Mouse (Mus musculus): ENCODE measurements at regions not wholly inside any gene's neighbourhood (a gene's known extent, or its start where the extent isn't known, plus 50 kb on each side); places are given as distances from the start of the nearest gene placed in this dataset.

DNA sequence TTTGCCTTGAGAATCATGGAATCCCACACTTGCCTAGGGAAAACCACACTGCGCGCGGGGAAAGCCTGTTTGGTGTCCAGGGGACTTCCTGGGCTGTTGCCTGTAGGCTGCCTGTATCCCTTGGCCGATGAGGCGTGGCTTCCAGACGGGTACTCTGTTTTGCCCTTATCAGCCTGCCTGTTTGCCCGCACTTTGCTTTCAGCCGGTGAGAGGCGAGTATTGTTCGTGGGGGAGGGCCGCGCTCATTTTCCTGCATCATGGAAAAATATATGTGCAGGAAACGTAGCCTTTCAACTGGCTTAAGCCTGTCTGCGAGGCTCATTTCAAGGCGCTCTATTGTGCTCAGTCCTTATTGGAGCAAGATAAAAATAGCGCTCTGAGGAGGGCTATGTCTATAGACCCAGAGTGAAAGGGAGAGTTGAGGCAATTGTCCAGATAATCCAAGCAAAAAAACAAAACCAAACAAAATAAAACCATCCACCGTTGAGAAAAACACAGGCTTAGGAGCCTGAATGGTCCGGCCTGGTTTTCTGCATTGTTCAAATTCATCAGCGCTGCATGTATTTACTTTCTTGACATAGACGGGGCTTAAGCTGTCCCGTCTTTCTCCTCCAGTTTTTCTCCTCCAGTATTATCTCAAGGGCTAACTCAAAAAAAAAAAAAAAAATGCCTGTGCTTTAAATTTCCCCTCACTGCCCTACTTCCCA, 67.9 kb downstream of the Klf5 start:
- DNase-seq (ENCODE audit: low read depth, low spot score), result no peak

DNA sequence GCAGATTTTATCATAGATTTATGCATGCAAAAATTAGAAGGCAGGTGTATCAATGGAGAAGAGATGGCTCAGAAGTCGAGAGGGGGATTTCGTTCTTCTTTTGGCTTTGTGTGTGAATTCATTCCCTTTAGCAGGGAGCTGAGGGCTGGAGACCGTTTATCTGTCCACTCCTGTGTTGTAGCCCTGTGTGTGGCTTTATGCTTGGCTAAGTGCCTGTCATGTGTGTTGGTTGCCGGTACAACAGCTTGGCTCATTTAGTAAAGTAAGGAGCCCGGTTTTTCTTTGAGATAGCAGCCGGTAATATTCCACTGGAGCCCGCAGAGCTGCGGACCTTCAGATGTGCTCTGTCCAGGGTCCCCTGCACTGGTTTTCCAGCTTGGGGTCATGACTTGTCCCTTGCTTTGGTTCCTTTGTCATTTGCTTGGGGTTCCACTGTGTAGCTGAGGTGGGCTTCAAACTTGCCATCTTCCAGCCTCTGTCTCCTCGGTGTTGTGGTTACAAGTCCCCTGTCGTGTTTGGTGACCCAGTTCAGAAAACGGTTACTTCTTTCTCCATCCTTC, 68.6 kb downstream of the Klf5 start:
- DNase-seq (ENCODE audit: low read depth, low spot score), result no peak

GRCm38 (mm10) chr14:99369366-99369765, 70.9 kb downstream of the Klf5 start:
- no peak for DNase-seq (ENCODE audit: low read depth, low spot score)

DNA sequence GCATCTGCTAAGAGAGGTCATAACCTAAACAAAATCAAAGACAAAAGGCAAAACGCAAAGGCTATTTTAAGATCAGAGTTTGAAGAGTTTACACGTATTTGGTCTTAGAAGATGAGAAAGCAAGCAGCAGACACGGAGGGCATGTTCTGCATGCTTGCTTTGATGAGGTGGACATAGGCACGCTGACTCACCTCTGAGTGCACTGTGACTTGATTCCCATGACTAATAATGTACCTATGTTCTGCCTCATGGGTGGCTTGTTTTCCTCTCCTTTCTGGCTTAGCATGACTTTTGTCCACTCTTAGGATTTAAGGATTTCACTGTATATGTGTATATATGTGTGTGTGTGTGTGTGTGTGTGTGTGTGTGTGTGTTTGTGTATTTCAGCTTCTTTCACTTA, 75.2 kb downstream of the Klf5 start:
- no peak for DNase-seq (ENCODE audit: low read depth, low spot score)

- no peak for DNase-seq (ENCODE audit: low read depth, low spot score)
Observed at GRCm38 (mm10) chr14:99375040-99375610, 76.6 kb downstream of the Klf5 start.

- no peak for DNase-seq (ENCODE audit: low read depth, low spot score)
Observed at GRCm38 (mm10) chr14:99376652-99377502, 78.4 kb downstream of the Klf5 start.

- DNase-seq (ENCODE audit: low read depth, low spot score), result no peak
Observed at GRCm38 (mm10) chr14:99381262-99382017, 82.9 kb downstream of the Klf5 start.

DNA sequence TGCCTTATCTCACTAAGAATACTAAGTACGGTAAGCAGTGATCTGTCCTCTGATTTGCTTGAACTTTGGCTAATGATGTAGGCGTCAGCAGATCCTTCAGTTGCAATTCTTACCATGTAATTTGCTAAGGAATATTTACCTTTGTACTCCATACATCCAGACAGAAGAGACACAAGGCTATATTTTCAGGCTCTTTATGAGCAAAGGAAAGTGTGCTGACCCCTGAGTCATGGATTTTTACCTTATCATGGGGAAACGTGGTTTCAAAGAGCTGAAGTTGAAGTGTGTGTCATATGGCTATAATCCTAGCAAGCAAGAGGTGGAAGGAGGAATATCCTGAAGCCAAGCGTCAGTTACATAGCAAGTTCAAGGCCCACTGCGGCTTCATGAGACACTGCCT, 83.6 kb downstream of the Klf5 start:
- DNase-seq (ENCODE audit: low read depth, low spot score), result no peak

DNA sequence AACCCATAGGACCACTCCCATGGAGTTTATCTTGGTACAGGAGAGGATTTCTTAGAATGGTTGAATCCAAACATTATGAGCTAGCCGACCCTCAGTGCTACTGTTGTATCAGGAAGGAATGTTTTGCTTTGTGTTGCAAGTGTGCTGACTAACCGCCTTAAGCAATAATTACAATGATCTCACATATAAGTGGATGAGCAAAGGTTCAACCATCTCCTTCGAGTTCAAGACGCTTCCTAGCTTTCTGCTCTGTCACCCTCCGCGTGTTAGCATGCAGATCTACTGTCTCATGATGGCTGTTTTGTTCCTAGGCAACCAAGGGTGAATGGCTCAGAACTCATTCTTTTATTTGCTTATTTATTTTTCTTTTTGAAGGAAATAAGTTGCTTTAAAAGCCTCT, 84.7 kb downstream of the Klf5 start:
- DNase-seq (ENCODE audit: low read depth, low spot score), result no peak

GRCm38 (mm10) chr14:99387581-99387980, 89.1 kb downstream of the Klf5 start:
- DNase-seq (ENCODE audit: low read depth, low spot score), result no peak

DNA sequence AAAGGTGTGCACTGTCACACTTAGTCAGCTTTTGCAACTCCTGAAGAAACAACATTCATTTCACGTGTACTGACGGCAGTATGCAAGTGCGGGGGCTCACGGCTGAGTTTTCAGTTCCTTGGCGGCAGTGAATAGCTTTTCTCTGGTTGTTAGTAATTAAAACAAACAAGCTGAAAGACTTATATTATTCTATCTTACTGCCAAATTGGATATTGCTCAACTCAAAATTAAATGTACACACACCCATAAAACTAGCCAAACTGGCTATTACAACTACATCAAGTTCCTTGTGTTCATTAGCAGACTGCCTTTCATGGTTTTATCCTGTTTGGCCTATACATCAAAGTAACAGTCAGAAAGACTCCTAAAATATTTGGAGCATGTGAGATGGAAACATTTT, 90.8 kb downstream of the Klf5 start:
- DNase-seq (ENCODE audit: low read depth, low spot score), result no peak

DNA sequence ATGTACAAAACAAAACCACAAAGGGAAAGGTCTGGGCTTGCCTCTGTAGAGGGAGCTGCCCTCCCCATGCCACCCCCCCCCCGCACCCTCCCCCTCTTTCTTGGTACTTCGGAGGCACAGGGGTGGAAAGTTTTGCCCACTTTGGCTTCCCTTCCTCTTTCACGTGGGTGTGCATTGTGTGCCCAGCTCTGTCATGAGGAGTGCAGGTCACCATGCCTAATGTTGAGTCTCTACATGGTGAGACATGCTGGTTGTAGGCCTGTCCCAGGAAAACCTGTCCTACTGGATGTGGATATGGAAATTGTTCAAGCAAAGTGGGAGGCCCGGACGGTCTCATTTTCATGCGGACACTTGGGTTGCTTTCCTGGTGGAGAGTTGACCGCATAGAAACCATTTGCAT, 93.2 kb downstream of the Klf5 start:
- DNase-seq (ENCODE audit: low read depth, low spot score), result no peak

GRCm38 (mm10) chr14:99392813-99393212, 94.3 kb downstream of the Klf5 start:
- no peak for DNase-seq (ENCODE audit: low read depth, low spot score)

- no peak for DNase-seq (ENCODE audit: low read depth, low spot score)
Observed at GRCm38 (mm10) chr14:99393611-99394010, 95.1 kb downstream of the Klf5 start.

- DNase-seq (ENCODE audit: low read depth, low spot score), result no peak
Observed at GRCm38 (mm10) chr14:99403155-99403726, 104.8 kb downstream of the Klf5 start.

- DNase-seq (ENCODE audit: low read depth, low spot score), result no peak
Observed at GRCm38 (mm10) chr14:99405228-99405627, 106.7 kb downstream of the Klf5 start.

- no peak for DNase-seq (ENCODE audit: low read depth, low spot score)
Observed at GRCm38 (mm10) chr14:99411835-99412234, 113.3 kb downstream of the Klf5 start.

GRCm38 (mm10) chr14:99416169-99416568, 117.7 kb downstream of the Klf5 start:
- DNase-seq (ENCODE audit: low read depth, low spot score), result no peak

DNA sequence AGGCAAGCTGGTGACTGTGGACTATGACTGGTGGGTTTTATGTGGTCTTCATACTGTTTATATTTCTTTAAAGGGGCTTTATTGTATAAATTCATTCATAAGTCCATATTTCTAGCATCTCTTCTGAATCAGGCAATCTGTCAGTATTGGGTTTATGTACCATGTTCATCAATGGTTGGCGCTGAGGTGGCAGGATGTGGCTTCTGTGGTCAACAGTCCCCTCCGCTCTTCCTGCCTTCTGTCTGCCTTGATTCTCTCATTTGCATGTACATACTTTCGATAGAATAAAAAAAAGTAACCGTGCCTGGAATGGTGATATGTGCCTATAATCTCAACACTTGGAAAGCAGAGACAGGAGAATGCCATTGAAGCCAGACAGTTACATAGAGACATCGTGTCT, 120.5 kb downstream of the Klf5 start:
- no peak for DNase-seq (ENCODE audit: low read depth, low spot score)

DNA sequence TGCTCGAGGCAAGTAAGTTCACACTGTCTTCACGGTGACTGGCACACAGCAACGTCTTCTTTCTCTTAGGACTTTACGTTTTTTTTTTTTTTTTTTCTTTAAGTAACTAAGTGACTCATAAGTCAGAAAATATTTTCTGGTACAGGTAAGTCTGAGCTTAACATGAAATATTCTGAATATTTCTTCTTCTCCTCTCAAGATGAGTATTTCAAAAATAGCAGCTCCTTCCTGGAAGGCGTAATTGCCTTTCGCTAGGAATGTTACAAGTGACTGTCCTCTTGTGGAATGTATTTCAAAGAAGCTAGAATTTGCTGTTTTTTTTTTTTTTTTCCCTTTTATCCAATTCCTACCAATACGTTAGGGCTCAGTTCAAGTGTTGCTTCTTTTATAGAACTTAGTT, 124.8 kb downstream of the Klf5 start:
- no peak for DNase-seq (ENCODE audit: low read depth, low spot score)

DNA sequence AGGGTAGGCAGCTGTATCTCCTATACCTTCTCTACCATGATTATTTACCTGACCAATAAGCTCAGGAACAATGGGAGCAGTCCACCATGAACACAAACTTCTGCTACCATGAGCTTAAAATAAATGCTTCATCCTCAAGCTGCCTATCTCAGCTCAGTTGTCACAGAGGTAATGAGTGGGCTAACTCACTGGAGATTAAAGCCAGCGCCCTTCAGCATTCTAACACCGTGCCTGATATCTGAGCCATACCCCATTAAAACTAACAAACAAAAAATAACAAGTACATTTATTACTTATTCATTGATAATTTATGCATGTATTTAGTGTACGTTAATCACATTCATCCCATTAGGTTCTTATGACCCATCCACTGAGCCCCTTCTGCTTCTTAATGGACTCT, 128.6 kb downstream of the Klf5 start:
- no peak for DNase-seq (ENCODE audit: low read depth, low spot score)

All from forelimb bud, embryonic 11.5 days (tissue).